Mouse (Mus musculus) heart, postnatal 0 days (tissue): ENCODE measurements around the gene Myo15b. TPM values are rescaled to one million over a fixed set of nuclear protein-coding genes. Genes with fewer than 3 reads are reported as not detected.

Experiments used
- ATAC-seq: fragments of 200-750 bp; cut with Nextera tagmentation; 2 replicates; pipeline ENCODE4 v1.8.0; 2017; ENCODE audit warnings: low read depth, moderate number of reproducible peaks, moderate library complexity; ENCODE audit not compliant: insufficient read depth
- DNase-seq: peaks from one replicate; pipeline ENCODE4 v3.0.0-alpha.2; 2016; ENCODE audit warnings: low spot score
- H3K27ac ChIP-seq: fragments of 300-500 bp; sonication (generic); 2 replicates; pipeline ENCODE4 v1.5.1; 2014; ENCODE audit warnings: low read depth, mild to moderate bottlenecking
- H3K27me3 ChIP-seq: fragments of 300-500 bp; sonication (generic); 2 replicates; pipeline ENCODE4 v1.6.1; 2014; ENCODE audit warnings: low read length, mixed read lengths; ENCODE audit not compliant: control insufficient read depth, insufficient read depth
- H3K36me3 ChIP-seq: fragments of 300-500 bp; sonication (generic); replicated peaks from 2 replicates; pipeline ENCODE4 v1.6.1; 2014; ENCODE audit warnings: low read length, mixed read lengths; ENCODE audit not compliant: control insufficient read depth, insufficient read depth
- H3K4me1 ChIP-seq: fragments of 300-500 bp; sonication (generic); 2 replicates; pipeline ENCODE4 v1.6.1; 2014; ENCODE audit warnings: antibody characterized with exemption; ENCODE audit not compliant: control insufficient read depth, insufficient read depth
- H3K4me2 ChIP-seq: fragments of 300-500 bp; sonication (generic); 2 replicates; pipeline ENCODE4 v1.6.1; 2014; ENCODE audit warnings: low read depth, mild to moderate bottlenecking, low read length, moderate library complexity
- H3K4me3 ChIP-seq: fragments of 300-500 bp; sonication (generic); 2 replicates; pipeline ENCODE4 v1.5.1; 2014; ENCODE audit warnings: low read depth, low read length
- H3K9ac ChIP-seq: fragments of 300-500 bp; sonication (generic); replicated peaks from 2 replicates; pipeline ENCODE4 v1.6.1; 2014; ENCODE audit warnings: low read depth, low read length, mixed read lengths
- H3K9me3 ChIP-seq: fragments of 300-500 bp; sonication (generic); replicated peaks from 2 replicates; pipeline ENCODE4 v1.6.1; 2016; ENCODE audit warnings: low read length; ENCODE audit not compliant: control insufficient read depth
- CTCF ChIP-seq: IDR thresholded peaks from 2 replicates; pipeline ENCODE4 v1.5.1; 2016; ENCODE audit warnings: antibody characterized with exemption, control low read depth, low read depth
- EP300 ChIP-seq: IDR thresholded peaks from 2 replicates; pipeline ENCODE4 v1.6.1; 2016; ENCODE audit warnings: antibody characterized with exemption, low read depth
- WGBS: fragments of 180-500 bp; shearing (Covaris S2); extraction: QIAGEN DNeasy Blood & Tissue Kit; methylation state at CpG from one replicate; pipeline ENCODE4 v1.1.7; 2014; 5-methylcytosine and 5-hydroxymethylcytosine counted together
- polyA plus RNA-seq: library from polyadenylated mRNA; unstranded; fragments of >200 nt; fragmentation: Nextera tagmentation; extraction: Ambion mirVana; gene quantifications from 2 replicates; pipeline ENCODE4 v1.2.1, GENCODE M21; 2015
- total RNA-seq: library from RNA; depleted of rRNA; stranded (reverse); fragments of >200 nt; gene quantifications from 2 replicates; pipeline ENCODE4 v1.2.3, GENCODE M21; 2014; ENCODE audit warnings: low replicate concordance

Gene Myo15b
- total and polyA plus RNA-seq, 2 experiments from 2014 or later: 0.04 TPM; not detected in 1

GRCm38 (mm10) chr11:115819915-115820623 is 38.1 kb upstream of the Myo15b start:
- DNase-seq (no peak), ATAC-seq (no peak)
- peaks cover 38% of the 10 kb centered on the region for H3K36me3 ChIP-seq
- no peak overlapping the region for H3K4me3 ChIP-seq
- H3K27me3 ChIP-seq: no peaks in the 10 kb centered on the region
- TF ChIP-seq CTCF (no peak), EP300 (no peak)
- no peak overlapping the region for H3K27ac ChIP-seq
- no peak overlapping the region for H3K4me2 ChIP-seq
- no peaks in the 10 kb centered on the region for H3K9me3 ChIP-seq
- no peak overlapping the region for H3K9ac ChIP-seq
- peaks cover 13% of the 10 kb centered on the region for H3K4me1 ChIP-seq
- 79% methylated on average over 16 of the region's 16 CpGs for WGBS

GRCm38 (mm10) chr11:115821001-115821400 is 37.2 kb upstream of the Myo15b start:
- 0 out of 2 replicates have a peak, but pooled peaks cover 7% of the 10 kb centered on the region for H3K4me1 ChIP-seq
- no peak for ATAC-seq
- no peak for DNase-seq
- 65% methylated on average over 4 of the region's 4 CpGs for WGBS
- peaks cover 38% of the 10 kb centered on the region for H3K36me3 ChIP-seq
- no peak overlapping the region for H3K27ac ChIP-seq
- no peaks in the 10 kb centered on the region for H3K9me3 ChIP-seq
- H3K4me2 ChIP-seq: no peak overlapping the region
- TF ChIP-seq CTCF (no peak), EP300 (no peak)
- no peaks in the 10 kb centered on the region for H3K27me3 ChIP-seq
- no peak overlapping the region for H3K4me3 ChIP-seq
- no peak overlapping the region for H3K9ac ChIP-seq

GRCm38 (mm10) chr11:115823774-115824740 is 34.1 kb upstream of the Myo15b start, which contains the start of gene Llgl2:
TSS of gene Llgl2 (plus strand) at chr11:115824049.
- H3K4me2 ChIP-seq: peak within 1 kb of the TSS; percentile 97
- DNase-seq (peak; percentile 86), ATAC-seq (peak; percentile 94)
- WGBS: under 1% methylated on average over 85 of the region's 87 CpGs
- peak within 1 kb of the TSS; percentile 68 for H3K9ac ChIP-seq
- H3K27ac ChIP-seq: 0 out of 2 replicates have a peak within 1 kb of the TSS, but pooled peaks have one; percentile 11
- peaks cover 27% of the 10 kb centered on the region for H3K36me3 ChIP-seq
- H3K4me3 ChIP-seq: peak within 1 kb of the TSS; percentile 87
- H3K27me3 ChIP-seq: no peaks in the 10 kb centered on the region
- no peaks in the 10 kb centered on the region for H3K9me3 ChIP-seq
- H3K4me1 ChIP-seq: peaks cover 8% of the 10 kb centered on the region; the same call in 1 of the 2 replicates
- TF ChIP-seq CTCF (no peak), EP300 (no peak)

- peak overlapping the region; percentile 87 for H3K4me3 ChIP-seq
- peaks cover 15% of the 10 kb centered on the region for H3K4me1 ChIP-seq
- 25% methylated on average over 11 of the region's 11 CpGs for WGBS
- H3K36me3 ChIP-seq: peaks cover 24% of the 10 kb centered on the region
- no peaks in the 10 kb centered on the region for H3K9me3 ChIP-seq
- peak overlapping the region; percentile 68; the same call in 1 of the 2 replicates for H3K9ac ChIP-seq
- H3K27ac ChIP-seq: no peak overlapping the region
- no peaks in the 10 kb centered on the region for H3K27me3 ChIP-seq
- ATAC-seq: no peak
- H3K4me2 ChIP-seq: peak overlapping the region; percentile 97
- no peak for DNase-seq
- no peak for TF ChIP-seq CTCF
These were observed 33.4 kb upstream of the Myo15b start for GRCm38 (mm10) chr11:115824813-115825212.

GRCm38 (mm10) chr11:115826487-115826886 is 31.7 kb upstream of the Myo15b start:
- no peak overlapping the region for H3K27ac ChIP-seq
- peaks cover 26% of the 10 kb centered on the region for H3K4me1 ChIP-seq
- TF ChIP-seq EP300 (no peak), CTCF (no peak)
- peaks cover 8% of the 10 kb centered on the region for H3K36me3 ChIP-seq
- WGBS: 74% methylated on average over 5 of the region's 5 CpGs
- ATAC-seq (no peak), DNase-seq (no peak)
- no peak overlapping the region for H3K4me3 ChIP-seq
- H3K27me3 ChIP-seq: no peaks in the 10 kb centered on the region
- H3K4me2 ChIP-seq: no peak overlapping the region
- no peak overlapping the region for H3K9ac ChIP-seq
- no peaks in the 10 kb centered on the region for H3K9me3 ChIP-seq
